Mouse (Mus musculus): ENCODE measurements around the gene Kif2b. TPM values are rescaled to one million over a fixed set of nuclear protein-coding genes. Genes with fewer than 3 reads are reported as not detected.

Gene Kif2b
- not detected for total RNA-seq (2023)

GRCm38 (mm10) chr11:91577317-91577716 lies at the start of gene Kif2b:
TSS of gene Kif2b (minus strand) at chr11:91577558.

All from CD4-positive naive resting alpha-beta T cell, adult 57 days (primary cell).